Mouse (Mus musculus): ENCODE results near the gene 1700003E16Rik. TPM values are rescaled to one million over a fixed set of nuclear protein-coding genes. Genes with fewer than 3 reads are reported as not detected.

Gene 1700003E16Rik
- 0.06 and 0.30 TPM in 2 replicates for polyA plus RNA-seq (2012; ENCODE audit: low replicate concordance)

DNA sequence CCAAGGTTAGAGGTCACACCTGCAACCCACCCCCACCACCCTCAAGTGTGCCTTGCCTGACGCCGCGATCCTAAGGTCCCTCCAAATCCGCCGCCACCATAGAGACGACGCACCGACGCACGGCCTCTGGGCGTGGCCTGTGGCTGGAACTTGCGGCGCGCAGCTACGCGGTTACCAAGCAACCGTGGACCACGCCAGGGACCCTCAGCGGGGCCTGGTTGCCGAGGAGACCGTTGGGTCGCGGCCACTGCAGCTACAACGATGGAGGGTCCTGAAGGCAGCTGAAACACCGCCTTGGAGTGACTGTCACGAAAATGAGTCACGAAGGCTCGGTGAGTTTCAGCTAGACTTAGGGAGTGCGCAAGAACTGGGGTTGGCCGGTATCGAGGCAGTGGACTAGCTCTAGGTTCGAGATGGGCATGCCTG lies at the start of gene 1700003E16Rik, which contains the start of gene Wdr54:
TSS of gene 1700003E16Rik (plus strand) at position 146 of the 426 bp plus-strand sequence.
TSS of gene Wdr54 (minus strand) at position 139 of the 426 bp plus-strand sequence.

DNA sequence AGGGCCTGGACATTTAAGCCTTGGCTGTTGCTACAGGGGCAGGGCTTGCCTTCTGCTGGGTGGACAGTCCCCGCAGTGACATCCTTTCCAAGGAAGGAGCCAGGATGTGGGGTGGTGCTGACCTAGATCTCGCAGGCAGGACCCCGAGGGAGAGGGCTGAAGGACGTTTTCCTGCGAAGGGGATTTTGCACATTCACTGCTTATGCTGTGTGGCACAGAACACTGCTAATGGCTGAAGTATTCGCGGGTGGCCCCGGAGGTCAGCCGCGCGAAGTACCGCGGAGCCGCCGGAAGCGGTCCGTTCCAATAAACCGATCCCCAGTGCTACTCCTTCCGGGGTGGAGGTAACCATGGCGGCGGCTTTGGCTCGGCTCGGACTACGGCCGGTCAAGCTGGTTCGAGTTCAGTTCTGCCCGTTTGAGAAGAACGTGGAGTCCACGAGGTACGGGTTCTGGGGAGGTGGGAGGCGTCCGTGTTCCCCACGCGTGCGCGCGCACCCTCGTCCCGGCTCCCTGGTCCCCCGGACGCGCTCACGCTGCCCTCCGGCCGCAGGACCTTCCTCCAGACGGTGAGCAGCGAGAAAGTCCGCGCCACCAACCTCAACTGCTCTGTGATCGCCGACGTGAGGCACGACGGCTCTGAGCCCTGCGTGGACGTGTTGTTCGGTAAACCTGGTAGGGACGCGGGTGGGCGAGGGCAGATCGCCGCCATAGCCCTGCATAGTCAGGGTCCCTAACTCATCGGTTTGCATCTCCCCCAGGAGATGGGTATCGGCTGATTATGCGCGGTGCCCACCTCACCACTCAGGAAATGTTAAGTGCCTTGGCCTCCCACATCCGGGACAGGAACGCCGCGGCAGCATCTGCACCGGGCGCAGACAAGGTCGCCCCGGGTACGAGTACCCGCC lies 47.2 kb upstream of the 1700003E16Rik start, which contains the start of gene Mrpl53:
TSS of gene Mrpl53 (plus strand) at position 279 of the 907 bp plus-strand sequence.

DNA sequence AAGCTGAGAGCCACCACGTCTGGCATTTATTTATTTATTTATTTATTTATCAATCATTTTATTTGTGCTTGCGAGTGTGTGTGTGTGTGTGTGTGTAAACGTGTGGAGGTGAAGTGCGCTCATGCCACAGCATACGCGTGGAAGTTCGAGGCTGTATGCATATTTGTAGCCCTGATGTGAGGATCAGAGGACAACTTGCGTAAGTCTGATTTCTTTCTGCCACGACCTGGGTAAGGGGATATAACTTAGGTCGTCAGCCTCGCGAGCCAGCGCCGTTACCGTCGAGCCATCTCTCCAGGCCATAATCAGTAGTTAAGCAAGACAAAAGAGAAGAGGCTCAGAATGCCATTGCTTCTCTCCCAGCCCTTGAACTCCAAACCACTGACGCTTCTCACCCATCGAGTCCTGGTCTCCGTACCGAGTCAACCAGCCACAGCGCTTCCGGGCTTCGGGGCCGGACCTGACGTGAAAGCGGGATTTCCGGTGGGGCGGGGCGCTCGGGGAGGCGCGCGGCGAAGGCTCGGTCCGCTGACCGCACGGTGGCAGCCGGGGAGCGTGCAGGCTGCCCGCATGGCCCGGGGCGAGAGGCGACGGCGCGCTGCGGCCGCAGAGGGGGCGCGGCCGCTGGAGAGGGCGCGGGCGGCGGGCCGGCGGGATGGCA lies 41.1 kb upstream of the 1700003E16Rik start, which contains the start of gene Mogs:
TSS of gene Mogs (plus strand) at position 486 of the 661 bp plus-strand sequence.

DNA sequence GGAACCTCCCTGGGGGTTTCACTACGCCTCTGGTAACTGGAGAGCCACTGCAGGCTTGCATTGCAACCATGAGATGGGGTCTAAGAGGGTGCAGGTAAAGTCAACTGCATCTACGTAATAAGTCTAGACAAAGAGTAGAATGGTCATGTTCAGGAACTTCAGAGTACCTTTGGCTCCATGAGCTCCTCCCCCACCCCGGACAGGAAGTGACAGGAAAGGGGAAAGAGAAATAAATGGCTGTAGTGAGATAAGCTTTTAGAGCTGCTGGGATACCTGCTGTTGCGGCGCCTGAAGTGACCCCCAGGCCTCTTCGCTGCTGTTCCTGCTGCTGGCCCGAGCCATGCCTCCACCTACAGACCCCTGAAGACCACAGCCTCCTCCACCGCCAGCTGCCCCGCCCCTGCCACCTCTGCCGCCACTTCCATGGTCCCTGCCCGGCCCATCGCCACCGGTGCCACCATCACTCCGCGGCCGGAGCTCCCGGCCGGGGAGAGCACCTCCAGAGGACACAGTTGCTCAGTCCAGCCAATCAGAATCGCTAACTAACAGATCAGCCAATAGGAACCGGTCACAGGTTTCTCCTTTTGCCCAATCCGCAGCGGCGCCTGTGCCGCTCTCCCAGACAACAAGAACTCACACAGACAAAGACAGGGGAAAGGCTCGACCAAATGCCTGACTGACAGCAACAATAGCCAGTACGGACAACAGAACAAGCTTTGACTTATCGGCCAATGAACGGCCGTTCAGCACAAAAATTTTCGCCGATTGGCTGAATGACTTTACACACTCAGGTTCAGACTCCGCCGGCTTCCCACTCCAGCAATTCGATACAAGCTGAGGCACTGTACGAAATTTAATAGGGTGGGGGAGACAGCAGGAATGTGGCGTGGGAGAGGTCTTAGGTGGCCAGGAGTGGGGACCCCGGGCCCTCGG lies 35.0 kb upstream of the 1700003E16Rik start, which contains the start of gene Wbp1:
TSS of gene Wbp1 (minus strand) at position 630 of the 933 bp plus-strand sequence.

DNA sequence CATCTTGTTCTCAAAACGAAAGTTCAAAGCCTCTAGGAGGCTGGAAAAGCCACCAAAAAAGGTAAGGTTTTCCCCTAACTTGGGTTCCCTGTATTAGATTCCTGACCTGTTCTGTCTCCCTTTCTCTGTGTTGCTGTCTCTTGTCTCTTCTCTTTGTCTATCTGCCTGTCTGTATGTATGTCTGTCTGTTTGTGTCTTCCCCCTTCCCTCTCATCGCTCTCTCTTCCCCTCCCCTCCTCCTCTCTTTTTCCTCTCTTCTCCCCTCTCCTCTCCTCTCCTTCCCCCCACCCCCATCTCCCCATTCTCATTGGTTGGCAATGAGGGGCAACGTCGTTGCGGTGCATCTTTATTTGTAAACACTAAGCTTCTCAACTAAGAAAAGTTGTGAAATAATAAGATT lies 30.9 kb upstream of the 1700003E16Rik start, which contains the start of gene Ino80b:
TSS of gene Ino80b (minus strand) at position 101 of the 400 bp plus-strand sequence.

DNA sequence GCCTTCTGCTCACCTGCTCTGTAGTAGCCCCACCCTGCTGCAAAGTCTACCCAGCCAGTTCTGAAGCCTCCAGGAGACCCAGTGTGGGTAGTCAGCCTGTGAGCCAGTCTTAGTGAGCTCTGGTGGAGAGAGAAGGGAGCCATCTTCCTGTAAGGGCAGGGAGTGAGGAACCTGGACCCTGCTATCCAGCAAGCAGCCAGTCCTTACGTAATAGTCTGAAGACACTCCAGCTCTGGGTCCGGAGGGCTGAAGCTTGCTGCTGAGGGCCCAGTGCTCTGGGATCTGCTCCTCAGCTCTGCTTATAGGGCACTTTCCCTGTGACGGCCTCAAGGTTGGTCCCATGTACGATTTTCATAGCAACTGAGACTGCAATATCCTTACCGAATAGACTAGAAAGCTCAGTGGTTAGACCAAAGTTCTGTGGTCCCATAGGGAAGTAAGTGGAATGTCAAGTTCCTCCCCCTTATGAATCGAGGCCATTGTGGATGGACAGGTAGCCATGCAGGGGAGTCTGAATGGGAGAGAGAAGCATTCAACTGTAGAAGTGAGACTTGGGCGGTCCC lies 21.2 kb upstream of the 1700003E16Rik start, which contains the start of gene Rtkn:
TSS of gene Rtkn (plus strand) at position 513 of the 563 bp plus-strand sequence.

DNA sequence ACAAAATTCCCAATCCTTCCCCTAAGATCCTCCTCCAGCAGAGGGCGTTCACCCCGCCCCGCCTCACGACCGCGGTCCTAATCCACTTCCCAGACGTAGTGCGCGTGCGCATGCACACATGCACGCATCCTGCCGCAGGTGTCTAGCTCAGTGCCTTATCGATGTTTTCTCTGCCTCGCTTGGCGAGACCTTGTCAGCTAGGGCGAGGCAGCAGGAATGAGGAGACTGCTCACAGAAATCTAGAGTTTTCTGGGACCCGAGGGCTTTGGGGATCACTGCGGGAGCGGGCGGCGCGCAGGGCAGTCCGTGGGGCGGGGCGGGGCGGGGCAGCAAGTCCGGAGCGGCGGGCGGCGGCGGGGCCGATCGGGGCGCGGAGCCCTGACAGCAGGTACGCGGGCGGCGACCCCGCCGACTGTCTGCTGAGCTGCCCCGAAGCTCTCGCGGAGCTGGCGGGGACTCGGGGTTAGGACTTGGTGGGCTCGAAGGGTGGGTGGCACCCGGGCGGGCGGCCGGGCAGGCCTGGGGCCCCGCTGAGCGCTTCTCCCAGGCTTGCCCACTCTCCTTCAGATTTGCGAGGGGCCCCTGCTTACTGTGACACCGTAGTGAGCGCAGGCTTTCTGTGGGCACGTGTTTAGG lies 9.5 kb downstream of the 1700003E16Rik start, which contains the start of gene Dctn1:
TSS of gene Dctn1 (plus strand) at position 314 of the 636 bp plus-strand sequence.

Other genes with a start within 250 kb of the 1700003E16Rik start
- gene Sema4f, start 216.6 kb upstream of the 1700003E16Rik start, polyA plus RNA-seq (2012; ENCODE audit: low replicate concordance), result 5.5 and 9.5 TPM in 2 replicates
- gene M1ap, start 209.5 kb upstream of the 1700003E16Rik start, polyA plus RNA-seq (2012; ENCODE audit: low replicate concordance), result 2.0 and 5.3 TPM in 2 replicates
- gene Dok1, start 122.9 kb upstream of the 1700003E16Rik start, polyA plus RNA-seq (2012; ENCODE audit: low replicate concordance), result 102 and 131 TPM in 2 replicates
- 0.51 and 1.7 TPM in 2 replicates for gene Loxl3, start 122.2 kb upstream of the 1700003E16Rik start, polyA plus RNA-seq (2012; ENCODE audit: low replicate concordance)
- 1,215 and 2,402 TPM in 2 replicates for gene Aup1, start 101.9 kb upstream of the 1700003E16Rik start, polyA plus RNA-seq (2012; ENCODE audit: low replicate concordance)
- 35.3 and 41.7 TPM in 2 replicates for gene Htra2, start 101.1 kb upstream of the 1700003E16Rik start, polyA plus RNA-seq (2012; ENCODE audit: low replicate concordance)
- 0.97 and 1.3 TPM in 2 replicates for gene Dqx1, start 98.6 kb upstream of the 1700003E16Rik start, polyA plus RNA-seq (2012; ENCODE audit: low replicate concordance)
- 0.25 TPM in 1 of 2 replicates, not detected in the other for gene Tlx2, start 86.1 kb upstream of the 1700003E16Rik start, polyA plus RNA-seq (2012; ENCODE audit: low replicate concordance)
- gene Pcgf1, start 78.5 kb upstream of the 1700003E16Rik start, polyA plus RNA-seq (2012; ENCODE audit: low replicate concordance), result 7.9 and 13.4 TPM in 2 replicates
- 0.28 and 0.51 TPM in 2 replicates for gene Lbx2, start 70.0 kb upstream of the 1700003E16Rik start, polyA plus RNA-seq (2012; ENCODE audit: low replicate concordance)
- 12.7 and 12.8 TPM in 2 replicates for gene Ccdc142, start 54.8 kb upstream of the 1700003E16Rik start, polyA plus RNA-seq (2012; ENCODE audit: low replicate concordance)
- gene Gm42688, start 54.8 kb upstream of the 1700003E16Rik start, polyA plus RNA-seq (2012; ENCODE audit: low replicate concordance), result 3.6 and 7.5 TPM in 2 replicates
- 22.8 and 39.1 TPM in 2 replicates for gene Mrpl53, start 47.4 kb upstream of the 1700003E16Rik start, polyA plus RNA-seq (2012; ENCODE audit: low replicate concordance)
- 89.6 and 121 TPM in 2 replicates for gene Mogs, start 40.9 kb upstream of the 1700003E16Rik start, polyA plus RNA-seq (2012; ENCODE audit: low replicate concordance)
- gene Wbp1, start 34.8 kb upstream of the 1700003E16Rik start, polyA plus RNA-seq (2012; ENCODE audit: low replicate concordance), result 58.0 and 86.2 TPM in 2 replicates
- 132 and 369 TPM in 2 replicates for gene Ino80b, start 31.0 kb upstream of the 1700003E16Rik start, polyA plus RNA-seq (2012; ENCODE audit: low replicate concordance)
- gene Rtkn, start 20.9 kb upstream of the 1700003E16Rik start, polyA plus RNA-seq (2012; ENCODE audit: low replicate concordance), result 2.3 and 7.8 TPM in 2 replicates
- gene Wdr54, start within 50 bp of the 1700003E16Rik start, polyA plus RNA-seq (2012; ENCODE audit: low replicate concordance), result 0.18 and 0.59 TPM in 2 replicates
- gene Dctn1, start 9.5 kb downstream of the 1700003E16Rik start, polyA plus RNA-seq (2012; ENCODE audit: low replicate concordance), result 222 and 899 TPM in 2 replicates
- 0.34 and 0.66 TPM in 2 replicates for gene Slc4a5, start 63.4 kb downstream of the 1700003E16Rik start, polyA plus RNA-seq (2012; ENCODE audit: low replicate concordance)
- 6.2 and 9.7 TPM in 2 replicates for gene Mthfd2, start 169.5 kb downstream of the 1700003E16Rik start, polyA plus RNA-seq (2012; ENCODE audit: low replicate concordance)
- gene Mob1a, start 169.6 kb downstream of the 1700003E16Rik start, polyA plus RNA-seq (2012; ENCODE audit: low replicate concordance), result 146 and 421 TPM in 2 replicates
- gene Bola3, start 192.7 kb downstream of the 1700003E16Rik start, polyA plus RNA-seq (2012; ENCODE audit: low replicate concordance), result 22.9 and 30.3 TPM in 2 replicates

All from hematopoietic multipotent progenitor cell, adult 10-12 weeks (in vitro differentiated cells).